Mouse (Mus musculus) monocyte, adult 2 months (primary cell): ENCODE results near the gene Minos1.

Source experiments
- DNase-seq, 2 experiments: peaks; one replicate each; pipeline ENCODE4 v3.0.0; 2022; ENCODE audit warnings: low spot score in 2 of 2, low read depth in 1 of 2

Gene Minos1

DNA sequence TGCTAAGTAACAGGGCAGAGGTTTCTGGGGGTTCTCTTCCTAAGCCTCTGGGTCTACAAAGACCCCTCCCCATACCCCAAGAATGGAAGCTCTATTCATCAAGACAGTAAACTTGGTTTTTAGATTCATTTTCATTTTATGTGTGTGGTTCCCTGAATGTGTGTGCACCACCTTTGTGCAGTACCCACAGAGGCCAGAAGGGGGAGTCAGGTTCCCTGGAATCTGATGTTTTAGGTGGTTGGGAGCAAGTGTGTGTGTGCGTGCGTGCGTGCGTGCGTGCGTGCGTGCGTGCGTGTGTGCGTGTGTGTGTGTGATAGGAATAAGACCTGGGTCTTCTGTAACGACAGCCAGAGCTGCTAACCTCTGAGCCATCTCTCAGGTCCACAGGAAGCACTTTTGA lies 14.2 kb upstream of the Minos1 start:
- DNase-seq = no peak

DNA sequence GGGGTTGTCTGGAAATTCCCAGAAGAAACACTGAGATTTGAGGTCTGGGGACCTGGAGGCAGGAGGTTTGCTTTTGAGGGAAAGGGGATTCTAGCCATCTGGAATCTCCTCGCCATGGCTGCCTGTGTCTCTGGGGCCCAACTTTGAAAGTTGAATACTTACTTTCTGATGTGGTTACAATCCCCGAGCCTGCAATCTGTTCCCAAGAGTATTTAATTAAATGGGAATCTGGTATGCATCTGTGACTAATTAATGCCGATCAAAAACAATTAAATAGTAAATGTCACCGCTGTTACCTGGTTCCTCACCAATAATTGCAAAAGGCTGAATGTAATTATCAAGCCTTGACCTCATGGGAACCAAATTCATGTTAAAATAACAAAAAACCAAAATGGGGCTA lies 13.7 kb upstream of the Minos1 start:
- no peak for DNase-seq

GRCm38 (mm10) chr4:139142985-139143384 lies 12.1 kb upstream of the Minos1 start:
- DNase-seq = no peak

DNA sequence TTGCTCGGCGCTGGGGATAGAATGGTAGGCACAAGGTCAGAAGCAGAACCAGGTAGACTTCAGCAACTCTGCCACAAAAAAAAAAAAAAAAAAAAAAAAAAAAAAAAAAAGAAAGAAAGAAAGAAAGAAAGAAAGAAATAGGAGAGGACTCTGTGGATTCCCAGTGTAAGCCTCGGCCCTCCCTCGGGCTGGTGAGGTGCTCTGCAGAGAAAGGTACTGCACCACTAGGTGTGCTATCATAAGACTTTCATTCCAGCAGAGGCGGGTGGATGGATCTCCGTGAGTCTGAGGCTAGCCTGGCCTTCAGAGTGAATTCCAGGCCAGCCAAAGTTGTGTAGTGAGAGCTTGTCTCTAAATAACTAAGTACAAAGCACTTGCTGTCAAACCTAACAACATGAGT lies 10.9 kb upstream of the Minos1 start:
- DNase-seq = no peak

DNA sequence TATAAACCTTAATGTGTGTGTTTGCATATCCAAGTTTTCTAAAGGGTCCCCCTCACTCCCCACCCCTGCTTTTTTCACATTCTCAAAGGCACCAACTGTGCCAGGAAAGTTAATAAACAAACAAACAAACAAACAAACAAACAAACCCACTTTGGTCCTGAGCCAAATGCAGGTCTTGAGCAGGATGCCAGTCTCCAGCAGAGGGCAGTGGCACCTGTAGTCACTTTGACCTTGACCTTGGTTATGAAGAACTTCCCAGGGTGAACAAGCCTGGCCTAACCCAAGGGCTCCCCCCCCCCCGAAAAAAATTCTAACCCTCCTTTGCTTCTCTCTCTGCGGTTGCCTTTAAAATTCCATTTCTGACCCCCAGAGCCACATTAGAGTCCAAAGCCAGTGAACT lies 9.4 kb upstream of the Minos1 start:
- DNase-seq = no peak

DNA sequence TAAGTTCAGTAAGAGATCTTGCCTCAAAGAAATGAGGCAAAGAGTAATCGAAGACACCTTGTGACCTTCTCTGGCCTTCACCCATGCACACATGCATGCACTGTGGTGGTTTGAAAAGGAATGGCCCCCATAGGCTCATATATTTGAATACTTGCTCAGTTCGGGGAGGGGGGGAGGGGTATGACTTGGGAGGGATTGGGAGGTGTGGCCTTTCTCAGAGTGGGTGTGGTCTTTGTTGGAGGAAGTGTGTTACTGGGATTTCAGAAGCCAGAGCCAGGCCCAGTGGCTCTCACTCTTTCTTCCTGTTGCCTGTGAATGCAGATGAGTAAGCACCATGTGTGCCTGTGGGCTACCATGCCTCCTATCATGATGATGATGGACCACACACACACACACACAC lies 5.1 kb upstream of the Minos1 start:
- DNase-seq = no peak

DNA sequence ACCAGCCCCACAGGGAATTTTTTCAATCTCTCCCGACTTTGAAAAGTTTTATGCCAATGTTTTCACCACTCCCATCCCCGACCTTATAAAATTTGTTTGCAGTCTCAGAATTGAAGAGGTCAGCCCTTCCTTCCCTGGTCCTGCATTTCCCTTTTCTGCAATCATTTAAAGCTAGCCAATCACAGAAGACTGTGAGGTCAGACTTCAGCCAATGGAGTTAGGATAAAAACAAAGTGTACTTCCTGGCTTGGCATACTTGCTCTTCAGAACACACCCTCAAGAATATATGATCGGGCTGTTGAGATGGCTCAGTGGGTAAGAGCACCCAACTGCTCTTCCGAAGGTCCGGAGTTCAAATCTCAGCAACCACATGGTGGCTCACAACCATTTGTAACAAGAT lies 2.2 kb upstream of the Minos1 start:
- DNase-seq = no peak

DNA sequence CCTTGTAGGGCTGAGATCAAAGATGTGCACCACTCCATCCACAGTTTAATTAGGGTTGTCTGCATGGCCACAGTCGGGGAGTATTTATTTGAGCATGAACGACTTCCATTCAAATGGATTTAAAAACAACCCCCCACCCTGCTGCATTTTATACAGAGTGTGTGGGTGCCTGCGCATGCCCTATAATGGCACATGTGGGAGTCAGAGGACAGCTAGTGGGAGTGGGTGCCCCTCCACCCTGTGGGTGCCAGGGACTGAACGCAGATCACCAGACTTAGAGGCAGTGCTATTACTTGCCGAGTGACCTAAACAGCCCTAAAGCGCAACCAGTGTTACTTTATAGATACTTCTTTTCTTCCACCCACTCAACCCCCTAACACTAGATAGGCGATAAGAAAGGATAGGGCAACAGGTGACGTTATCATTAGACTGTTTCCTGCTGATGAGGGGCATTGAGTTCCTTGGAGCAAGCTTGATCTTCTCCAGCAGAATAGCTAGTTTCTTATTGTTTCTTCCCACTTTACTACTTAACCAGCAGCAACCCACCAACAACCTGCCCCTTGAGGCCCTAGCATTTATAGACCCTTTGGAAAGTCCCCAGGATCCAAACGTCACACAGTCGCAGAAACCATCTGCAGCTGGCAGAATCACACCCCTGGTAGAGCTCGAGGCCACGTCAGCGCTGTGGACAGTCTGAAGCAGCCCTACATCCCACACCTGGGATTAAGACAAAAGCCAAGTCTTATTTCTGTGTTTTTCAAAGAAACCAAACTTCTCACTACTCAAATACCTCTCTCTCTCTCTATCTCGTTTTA lies 1.2 kb upstream of the Minos1 start:
- no peak for DNase-seq

DNA sequence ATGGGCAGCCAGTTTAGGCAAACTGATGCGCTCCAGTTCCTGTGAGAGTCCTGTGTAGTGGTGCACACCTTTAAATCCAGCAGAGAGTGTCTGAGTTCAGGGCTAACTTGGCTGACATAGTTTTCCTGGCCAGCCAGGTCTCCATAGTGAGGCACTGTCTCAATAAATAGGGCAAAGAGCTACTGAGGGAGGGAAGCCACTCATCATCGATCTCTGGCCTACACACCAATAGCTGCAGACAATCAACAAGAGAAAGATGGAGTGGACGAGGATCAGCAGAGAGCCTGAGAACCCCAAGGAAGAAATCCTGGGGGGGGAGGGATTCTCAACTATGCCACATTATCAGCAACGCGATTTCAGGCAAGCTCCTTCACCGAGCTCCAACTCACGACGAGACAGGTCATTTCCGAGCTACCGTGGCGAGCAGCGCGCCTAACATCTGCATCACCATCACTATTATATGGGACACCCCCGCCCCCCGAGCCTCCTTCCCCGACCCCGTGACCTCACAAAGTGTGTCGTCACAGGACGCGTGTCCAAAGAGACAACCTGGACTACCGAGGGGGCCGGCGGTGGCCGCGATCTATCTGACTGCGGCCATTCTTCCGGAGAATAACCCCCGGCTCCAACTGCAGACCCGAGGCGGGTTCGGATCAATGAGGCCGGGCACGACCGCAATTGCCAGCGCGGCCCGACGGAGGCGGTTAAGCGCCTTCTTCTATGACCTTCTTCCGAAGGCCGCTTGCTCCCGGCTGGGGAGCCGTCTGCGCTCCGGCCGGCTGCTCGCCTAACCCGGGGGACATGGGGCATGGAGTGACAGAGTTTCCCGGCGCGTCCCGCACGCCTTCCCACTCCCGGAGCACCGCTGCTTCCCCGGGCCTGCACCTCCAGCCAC lies 860 bp downstream of the Minos1 start:
- DNase-seq = peak in 1 of 2 experiments; percentile 22

DNA sequence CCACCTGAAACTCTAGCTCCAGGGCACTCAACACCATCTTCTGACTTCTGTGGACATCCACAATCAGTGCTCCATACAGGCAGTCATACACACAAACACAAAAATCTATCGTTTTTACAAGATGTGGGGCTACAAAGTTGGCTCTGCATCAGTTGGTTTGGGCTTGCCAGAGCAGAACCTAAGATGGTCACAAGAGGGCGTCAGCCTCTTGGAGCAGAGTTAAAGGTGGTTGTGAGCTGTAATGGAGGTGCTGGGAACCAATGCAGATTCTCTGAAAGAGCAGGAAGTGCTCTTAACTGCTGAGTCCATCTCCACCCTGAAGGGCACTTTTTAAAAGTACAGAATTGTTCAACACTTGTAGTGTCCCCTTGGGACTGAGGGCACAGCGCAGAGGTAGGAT lies 4.4 kb downstream of the Minos1 start:
- DNase-seq = no peak

- DNase-seq = no peak
These were observed 6.0 kb downstream of the Minos1 start for GRCm38 (mm10) chr4:139124940-139125339.

GRCm38 (mm10) chr4:139122557-139122956 lies 8.4 kb downstream of the Minos1 start:
- no peak for DNase-seq

DNA sequence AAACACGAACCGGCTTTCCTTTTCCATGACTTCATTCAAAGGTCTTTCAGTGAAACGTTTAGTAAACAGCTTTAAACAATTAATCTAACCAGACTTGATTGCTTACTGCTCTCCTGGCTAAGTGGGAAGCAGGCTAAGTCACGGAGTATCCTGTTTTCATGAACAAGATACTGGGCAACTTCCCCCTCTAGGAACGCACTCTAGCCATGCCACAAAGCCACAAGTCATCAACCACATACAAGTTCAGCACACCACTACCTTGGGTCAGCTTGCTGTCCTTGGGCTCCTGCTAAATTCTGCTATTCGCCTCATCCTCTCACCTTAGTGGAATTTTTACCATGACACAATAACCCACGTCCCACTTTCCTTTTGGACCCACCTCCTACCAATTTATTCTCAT lies 9.9 kb downstream of the Minos1 start:
- no peak for DNase-seq

DNA sequence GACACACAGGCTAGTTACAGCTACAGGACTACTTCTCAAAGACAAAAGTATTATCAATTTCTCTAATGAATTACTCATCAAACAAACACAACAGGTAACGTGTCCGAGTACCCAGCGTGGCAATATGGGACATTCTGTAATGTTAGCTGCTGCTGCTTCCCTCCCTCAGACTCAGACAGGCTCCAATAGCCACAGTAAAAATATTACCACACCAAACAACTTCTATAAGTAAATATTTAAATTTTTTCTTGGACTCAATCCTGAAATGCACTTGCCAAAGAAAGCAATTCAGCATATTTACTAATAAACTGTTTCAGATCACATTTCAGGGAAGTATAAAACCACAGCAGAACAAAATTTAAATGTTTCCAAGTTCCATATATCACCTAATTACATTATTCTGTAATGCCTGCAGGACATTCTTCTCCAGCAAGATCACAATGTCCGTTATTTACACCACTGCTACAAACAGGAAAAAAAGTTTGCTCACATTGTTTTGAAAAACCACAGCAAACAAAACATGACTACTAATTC lies 10.6 kb downstream of the Minos1 start:
- DNase-seq = no peak

DNA sequence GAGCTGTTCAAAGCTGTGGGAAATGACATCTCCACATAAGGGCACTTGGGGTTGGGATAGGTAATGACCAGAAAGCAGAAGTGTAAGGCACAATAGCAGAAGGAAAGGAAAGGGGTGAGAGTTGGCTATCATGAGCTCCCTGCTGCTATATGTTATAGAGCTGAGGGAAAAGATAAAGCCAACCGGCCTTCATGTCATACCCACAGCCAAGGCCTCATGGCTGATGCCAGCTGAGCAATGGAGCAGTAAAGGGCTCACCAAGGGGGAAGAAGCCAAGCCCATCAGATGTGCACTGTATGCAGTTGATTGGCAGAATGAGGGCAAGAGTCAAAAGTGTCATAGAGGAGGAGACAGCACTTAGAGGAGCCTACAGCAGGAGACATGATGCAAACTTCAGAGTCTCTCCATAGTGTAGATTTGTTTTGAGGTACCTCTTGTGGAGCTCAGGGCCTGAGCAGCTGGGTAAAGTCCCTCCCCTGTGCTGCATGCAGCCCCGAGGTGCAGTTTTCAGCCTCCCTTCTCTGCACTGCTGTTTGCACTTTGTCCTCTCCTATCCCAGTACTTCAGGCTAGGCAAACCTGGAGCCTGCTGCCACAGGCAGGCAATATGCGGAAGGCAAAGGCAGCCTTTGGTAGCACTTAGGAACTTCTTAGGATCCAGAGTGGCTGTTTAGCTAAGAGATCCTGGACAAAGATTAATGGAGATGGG lies 14.4 kb downstream of the Minos1 start:
- no peak for DNase-seq

GRCm38 (mm10) chr4:139115721-139116120 lies 15.2 kb downstream of the Minos1 start:
- DNase-seq = no peak

DNA sequence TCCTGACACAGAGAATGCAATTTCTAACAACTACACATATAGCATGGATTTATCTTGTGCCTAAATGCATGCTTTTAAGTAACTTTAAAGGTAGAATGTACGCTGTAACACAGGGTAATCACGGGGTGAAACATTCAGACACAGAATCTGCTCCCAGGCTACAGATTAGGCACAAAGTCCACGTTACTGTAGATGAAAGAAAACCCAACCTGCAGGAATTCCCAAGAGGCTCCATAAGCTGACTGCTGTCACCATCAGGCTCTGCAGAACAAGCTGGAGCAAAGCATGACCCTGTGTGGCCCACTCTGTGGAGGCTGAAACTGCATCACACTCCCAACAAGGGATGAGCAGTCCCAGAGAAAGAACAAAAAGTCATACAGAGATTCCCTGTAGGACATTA lies 18.4 kb downstream of the Minos1 start:
- DNase-seq = no peak

- DNase-seq = no peak
These were observed 19.5 kb downstream of the Minos1 start for GRCm38 (mm10) chr4:139111421-139111820.

DNA sequence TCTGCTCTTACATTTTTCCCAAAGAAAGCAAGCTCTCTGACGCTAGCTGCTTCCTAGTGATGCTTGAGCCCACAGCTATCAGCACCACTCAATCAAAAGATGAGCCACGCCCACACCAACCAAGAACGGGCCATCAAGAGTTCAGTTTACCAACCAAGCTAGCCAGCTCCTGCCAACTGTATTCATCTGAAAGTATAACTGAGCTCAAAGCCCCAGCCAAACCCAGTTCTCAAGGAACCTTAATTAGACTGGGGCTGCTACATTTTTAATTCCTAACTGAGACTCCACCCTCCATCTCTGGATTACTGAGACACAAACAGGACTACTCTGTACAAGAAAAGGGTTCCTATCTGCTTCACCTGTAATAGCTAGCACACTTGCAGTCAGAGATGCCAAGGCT lies 20.1 kb downstream of the Minos1 start:
- DNase-seq = no peak

- DNase-seq = no peak
These were observed 25.5 kb downstream of the Minos1 start for GRCm38 (mm10) chr4:139105453-139105852.

DNA sequence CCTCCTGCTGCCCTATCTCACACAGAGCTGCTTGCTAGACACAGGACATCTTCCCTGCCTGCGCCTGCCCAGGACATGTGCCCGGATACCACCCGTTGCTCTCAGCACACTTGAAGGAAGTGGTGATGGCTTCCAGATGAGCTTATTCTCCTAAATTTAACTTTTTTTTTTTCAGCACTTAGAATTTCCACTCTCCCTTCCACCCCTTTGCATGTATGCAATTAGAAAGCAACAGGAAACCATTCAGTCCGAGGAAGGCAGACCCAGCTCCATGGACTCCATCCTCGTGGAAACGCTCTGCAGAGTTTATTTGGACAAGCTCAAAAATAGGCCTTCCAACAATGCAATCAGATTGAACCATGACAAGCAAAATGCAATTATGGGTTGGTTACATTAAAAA lies 29.4 kb downstream of the Minos1 start:
- DNase-seq = no peak
